Mouse (Mus musculus): Measurements from ENCODE around the gene Ddah1.

DNA sequence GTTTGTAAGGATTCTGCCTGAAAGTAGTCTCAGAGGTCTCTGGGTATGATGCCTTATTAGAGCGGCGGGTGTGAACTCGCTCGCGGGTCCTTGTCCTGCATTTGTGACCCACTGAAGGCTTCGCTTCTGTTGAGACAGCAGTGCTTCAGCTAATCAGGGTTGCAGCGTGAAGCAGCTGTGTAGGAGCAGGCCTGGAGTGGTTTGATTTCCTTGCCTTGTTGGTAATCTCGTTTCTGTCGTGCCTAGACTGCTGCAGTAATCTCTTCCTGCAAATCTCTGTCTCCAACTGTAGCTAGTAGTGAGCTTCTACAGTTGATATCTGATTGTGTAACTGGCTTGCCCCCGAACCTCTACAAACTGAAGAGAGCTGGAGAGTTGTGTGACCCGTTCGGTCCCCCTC lies 180.9 kb downstream of the Ddah1 start:
- TF ChIP-seq POLR2A (IDR thresholded peaks at IDR 0.05; ENCODE audit: borderline replicate concordance, extremely low read depth, insufficient read depth, insufficient read length, poor library complexity, severe bottlenecking) (no peak), CTCF (IDR thresholded peaks at IDR 0.05; ENCODE audit: borderline replicate concordance, extremely low read depth, insufficient read depth, insufficient read length) (no peak)

Data from brain, embryonic 14.5 days (tissue).